Mouse (Mus musculus) testis, adult 2 months (tissue): ENCODE measurements around the gene Thada.

Source experiments
- CTCF ChIP-seq: fragments of 200-500 bp; IDR thresholded peaks from 2 replicates; pipeline ENCODE4 v1.5.1; 2012; ENCODE audit warnings: low read depth, mild to moderate bottlenecking, inconsistent platforms, low read length, moderate library complexity; ENCODE audit not compliant: control insufficient read depth, insufficient read depth, insufficient replicate concordance
- POLR2A ChIP-seq: fragments of 200-500 bp; IDR thresholded peaks from 2 replicates; pipeline ENCODE4 v1.6.1; 2012; ENCODE audit warnings: low read depth, mild to moderate bottlenecking, inconsistent platforms, low read length, moderate library complexity; ENCODE audit not compliant: control insufficient read depth

DNA sequence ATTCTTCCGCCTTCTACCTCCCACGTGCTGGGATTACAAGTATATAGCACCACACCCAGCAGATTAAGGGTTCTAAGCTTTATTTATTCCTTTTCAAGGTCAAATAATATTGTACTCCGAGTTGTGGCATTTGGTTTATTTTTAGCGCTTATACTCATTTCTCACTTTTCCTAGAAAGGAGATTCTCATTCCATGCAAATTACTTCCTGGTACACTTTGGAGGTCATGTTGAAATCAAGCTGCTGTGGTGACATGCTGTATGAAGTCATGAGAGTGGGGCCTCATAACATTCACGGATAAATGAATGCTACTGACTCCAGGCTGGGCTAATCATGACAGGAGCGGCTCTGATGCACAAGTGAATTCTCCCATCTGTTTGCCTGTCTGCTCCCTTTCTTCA is 239.3 kb downstream of the Thada start:
- TF ChIP-seq POLR2A = no peak
- no peak for TF ChIP-seq CTCF
